Mouse (Mus musculus) frontal cortex, postnatal 10 days (tissue): ENCODE measurements around the gene Sec14l1.
A peak's percentile ranks its signal among the peaks of the same experiment; 100 is the strongest.

ENCODE experiments used
- DNase-seq, 2 experiments: peaks; one replicate each; pipeline ENCODE4 v3.0.0; 2022; ENCODE audit warnings: low spot score in 2 of 2, mixed read lengths in 1 of 2

Sec14l1 gene

GRCm38 (mm10) chr11:117154088-117154815 is 39.3 kb downstream of the Sec14l1 start:
- DNase-seq = no peak

GRCm38 (mm10) chr11:117156725-117157124 is 41.8 kb downstream of the Sec14l1 start:
- no peak for DNase-seq

- DNase-seq = no peak
These were observed 43.4 kb downstream of the Sec14l1 start for GRCm38 (mm10) chr11:117158343-117158742.

- no peak for DNase-seq
These were observed 44.4 kb downstream of the Sec14l1 start for GRCm38 (mm10) chr11:117159257-117159945.

GRCm38 (mm10) chr11:117159946-117160307 is 45.0 kb downstream of the Sec14l1 start:
- no peak for DNase-seq

DNA sequence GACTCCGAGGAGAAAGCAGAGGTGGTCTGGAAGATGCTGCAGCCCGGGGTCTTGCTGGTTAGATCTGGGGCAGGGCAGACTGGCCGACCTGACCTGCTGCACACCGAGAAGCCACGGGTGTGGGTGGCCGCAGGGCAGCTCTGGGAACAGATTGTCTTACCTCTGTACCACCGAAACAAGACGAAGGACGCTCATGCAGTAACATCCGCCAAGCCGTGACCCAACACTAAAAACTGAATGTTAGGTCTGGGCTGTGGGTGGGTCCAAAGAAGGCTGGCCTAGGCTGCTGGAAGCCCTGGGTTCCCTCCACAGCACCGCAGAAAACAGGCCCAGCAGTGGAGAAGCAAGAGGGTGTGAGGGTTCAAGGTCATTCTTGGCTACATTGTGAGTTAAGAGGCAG is 45.8 kb downstream of the Sec14l1 start:
- no peak for DNase-seq

DNA sequence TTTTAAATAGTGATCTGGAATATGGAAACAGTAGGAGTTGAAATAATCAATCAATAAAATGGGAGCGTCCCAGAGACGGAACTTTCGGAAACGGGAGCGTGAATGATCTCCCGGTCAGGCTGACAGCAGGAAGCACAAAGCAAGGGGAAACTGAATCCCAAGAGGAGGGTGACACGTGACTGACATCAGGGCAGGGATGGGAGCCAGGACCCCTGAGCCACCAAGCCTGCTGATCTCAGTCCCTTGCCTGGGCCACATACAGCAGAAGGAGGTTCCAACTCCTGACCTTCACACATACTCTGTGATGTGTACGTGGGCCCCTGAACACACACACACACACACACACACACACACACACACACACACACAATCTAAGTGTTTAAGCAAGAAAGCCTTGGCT is 46.6 kb downstream of the Sec14l1 start:
- DNase-seq = no peak

DNA sequence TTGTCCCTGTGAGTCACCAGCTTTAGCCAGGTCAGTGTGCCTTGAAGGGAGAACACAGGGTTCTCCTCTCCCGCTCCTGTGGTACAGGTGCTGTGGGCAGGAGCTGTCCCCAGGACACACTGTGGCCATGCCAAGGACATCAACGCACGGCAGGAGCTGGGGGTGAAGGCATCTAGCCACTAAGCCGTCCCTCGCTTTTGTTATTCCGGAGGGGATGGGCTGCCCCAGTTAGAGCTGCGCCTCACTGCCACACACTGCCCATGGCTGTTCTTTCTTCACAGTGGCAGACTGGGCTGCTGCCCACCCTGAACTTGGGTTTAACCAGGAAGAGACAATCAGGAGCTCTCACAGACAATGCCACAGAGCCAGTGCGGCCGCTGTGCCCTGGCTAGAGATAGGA is 48.1 kb downstream of the Sec14l1 start:
- DNase-seq = no peak

DNA sequence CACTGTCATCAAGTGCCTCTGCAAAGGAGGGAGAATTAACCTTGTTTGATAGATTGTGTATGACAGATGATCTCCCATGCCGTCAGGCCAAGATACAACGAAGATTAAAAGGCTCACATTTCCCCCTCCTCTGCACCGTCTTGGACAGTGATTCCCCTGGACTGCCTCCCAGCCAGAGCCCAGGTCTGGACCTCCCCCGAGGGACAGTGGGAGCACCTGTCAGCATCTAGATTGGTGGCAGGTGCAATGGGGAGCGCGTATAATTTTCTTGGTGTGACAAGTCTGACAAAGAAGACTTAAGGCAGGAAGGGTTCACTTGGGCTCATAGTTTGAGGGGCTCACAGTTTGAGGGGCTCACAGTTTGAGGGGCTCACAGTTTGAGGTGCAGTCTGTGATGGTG is 48.8 kb downstream of the Sec14l1 start:
- no peak for DNase-seq

DNA sequence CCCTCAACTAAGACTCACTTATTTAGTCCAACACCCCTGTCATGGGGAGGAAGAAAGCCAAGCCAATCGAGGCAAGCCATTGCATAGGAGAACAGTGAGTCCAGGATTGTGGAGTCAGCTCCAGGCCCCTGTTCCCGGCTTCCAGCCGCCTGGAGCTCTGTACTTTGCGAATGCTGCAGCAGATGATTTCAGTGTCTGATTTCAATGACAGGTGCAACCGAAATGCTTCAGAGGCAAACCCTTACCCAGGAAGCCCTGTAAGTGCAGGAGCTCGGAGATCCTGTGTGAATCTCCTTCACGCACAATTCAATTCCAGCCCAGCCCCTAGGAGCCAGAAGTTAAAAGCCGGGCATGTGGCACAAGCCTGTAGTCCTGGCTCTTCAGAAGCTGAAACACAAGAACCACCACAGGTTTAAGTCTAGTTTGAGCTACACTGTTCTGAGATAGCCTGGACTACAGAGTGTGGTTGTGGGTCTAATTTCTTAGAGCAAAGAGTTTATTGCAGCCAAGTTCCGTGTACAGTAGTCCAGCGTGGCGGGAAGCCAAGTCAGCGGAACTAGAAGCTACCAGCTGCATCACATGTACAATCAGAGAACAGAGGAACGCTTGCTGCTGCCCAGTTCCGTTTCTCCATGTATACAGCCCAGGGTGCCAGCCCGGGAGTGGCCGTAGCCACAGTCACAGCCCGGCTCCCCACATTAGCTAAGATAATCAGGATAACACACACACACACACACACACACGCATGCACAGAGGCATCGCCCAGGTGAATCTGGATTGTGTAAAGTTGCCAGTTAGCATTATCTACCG is 53.5 kb downstream of the Sec14l1 start:
- no peak for DNase-seq

- no peak for DNase-seq
These were observed 54.2 kb downstream of the Sec14l1 start for GRCm38 (mm10) chr11:117169088-117169635.

DNA sequence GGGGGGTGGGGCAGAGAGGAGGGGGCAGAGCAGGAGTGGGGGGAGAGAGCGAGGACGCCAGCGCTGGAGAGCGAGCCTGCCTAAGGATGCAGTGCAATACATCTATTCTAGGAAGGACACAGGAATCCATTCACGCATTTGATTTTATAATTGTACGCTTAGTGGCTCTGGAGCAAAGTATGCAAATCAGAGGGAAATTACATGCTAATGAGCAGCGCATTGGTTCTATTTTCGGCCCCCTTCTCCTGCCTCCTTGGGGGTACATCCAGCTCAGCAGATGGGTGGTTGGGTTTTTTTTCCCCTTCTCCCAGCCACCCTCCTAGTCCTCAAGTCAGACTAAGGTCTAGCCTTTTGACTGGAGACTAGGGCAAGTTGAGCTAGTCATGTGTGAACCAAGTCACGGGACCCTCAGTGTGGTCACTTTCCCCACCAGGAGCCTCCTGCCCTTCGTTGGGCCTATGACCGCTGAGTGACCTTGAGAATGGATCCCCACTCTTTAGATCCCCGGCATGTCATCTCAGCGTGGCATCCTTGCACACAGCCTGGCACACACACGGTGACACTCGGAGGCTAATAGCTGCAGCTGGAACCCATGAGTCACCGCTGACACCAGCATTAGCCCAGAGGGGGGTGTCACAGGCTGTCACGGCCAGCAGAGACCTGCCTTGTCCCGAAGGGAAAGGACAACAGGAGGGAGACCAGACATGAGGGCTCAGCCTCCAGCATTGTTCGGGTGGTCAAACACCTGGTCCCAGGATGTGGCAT is 55.0 kb downstream of the Sec14l1 start:
- no peak for DNase-seq

GRCm38 (mm10) chr11:117174098-117174892 is 59.3 kb downstream of the Sec14l1 start:
- no peak for DNase-seq

- DNase-seq = no peak
These were observed 60.0 kb downstream of the Sec14l1 start for GRCm38 (mm10) chr11:117174924-117175323.

GRCm38 (mm10) chr11:117175472-117175871 is 60.5 kb downstream of the Sec14l1 start:
- no peak for DNase-seq

GRCm38 (mm10) chr11:117176304-117176703 is 61.3 kb downstream of the Sec14l1 start:
- DNase-seq = peak in 1 of 2 experiments; percentile 16

DNA sequence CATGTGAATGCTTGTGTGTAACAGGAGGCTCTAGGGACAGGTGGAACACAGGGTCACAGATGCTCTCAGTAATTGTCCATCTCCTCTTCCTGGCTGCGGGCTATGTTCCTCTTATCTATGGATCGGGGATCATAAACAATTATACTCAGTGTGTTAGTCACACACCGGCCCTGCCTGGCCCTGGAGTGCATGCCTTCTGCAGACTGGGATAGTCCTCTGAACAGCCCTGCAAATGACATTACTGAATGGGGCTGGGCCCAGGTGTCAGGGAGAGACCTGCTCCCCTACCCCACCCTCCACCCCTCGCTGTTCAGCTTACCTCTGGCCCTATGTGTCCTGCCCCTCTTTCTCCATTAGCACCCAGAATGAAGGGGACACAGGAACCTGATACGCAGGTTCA is 61.9 kb downstream of the Sec14l1 start:
- DNase-seq = no peak

DNA sequence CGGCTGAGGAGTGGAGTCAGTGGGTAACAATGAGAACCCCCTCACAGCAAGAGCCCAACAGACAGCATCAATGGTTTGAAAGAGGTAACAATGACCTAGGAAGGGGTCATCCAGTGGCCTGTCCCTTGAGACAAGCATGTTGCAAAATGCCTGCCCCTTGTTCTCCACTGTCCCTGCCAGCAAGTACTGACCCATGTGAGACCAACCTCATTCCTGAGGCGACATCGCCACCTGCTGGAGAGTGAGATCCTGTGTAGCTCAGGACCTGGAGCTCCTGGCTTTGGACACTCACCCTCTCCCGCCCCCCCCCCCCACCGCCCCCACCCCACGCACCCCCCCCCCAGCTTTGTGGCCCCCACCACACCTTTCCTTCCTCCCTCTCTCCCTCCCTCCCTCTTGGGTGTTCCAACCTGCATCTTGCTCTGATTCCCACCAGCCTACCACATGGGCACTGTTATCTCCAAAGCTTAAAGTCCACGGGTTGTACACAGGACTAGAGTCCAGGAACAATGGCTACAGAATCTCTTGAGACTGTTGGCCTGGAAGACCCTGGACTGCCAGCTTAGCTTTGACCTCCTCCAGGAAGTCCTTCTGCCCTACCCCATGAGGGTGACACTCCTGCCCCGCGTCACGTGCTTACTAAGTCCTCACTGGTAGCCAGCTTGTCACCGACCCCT is 62.5 kb downstream of the Sec14l1 start:
- peak; percentile 76 to 86 for DNase-seq

GRCm38 (mm10) chr11:117179902-117180301 is 64.9 kb downstream of the Sec14l1 start:
- no peak for DNase-seq

- DNase-seq = no peak
These were observed 67.8 kb downstream of the Sec14l1 start for GRCm38 (mm10) chr11:117182808-117183207.
